Mouse (Mus musculus): ENCODE data around the gene Hmcn1.

Hmcn1 gene

DNA sequence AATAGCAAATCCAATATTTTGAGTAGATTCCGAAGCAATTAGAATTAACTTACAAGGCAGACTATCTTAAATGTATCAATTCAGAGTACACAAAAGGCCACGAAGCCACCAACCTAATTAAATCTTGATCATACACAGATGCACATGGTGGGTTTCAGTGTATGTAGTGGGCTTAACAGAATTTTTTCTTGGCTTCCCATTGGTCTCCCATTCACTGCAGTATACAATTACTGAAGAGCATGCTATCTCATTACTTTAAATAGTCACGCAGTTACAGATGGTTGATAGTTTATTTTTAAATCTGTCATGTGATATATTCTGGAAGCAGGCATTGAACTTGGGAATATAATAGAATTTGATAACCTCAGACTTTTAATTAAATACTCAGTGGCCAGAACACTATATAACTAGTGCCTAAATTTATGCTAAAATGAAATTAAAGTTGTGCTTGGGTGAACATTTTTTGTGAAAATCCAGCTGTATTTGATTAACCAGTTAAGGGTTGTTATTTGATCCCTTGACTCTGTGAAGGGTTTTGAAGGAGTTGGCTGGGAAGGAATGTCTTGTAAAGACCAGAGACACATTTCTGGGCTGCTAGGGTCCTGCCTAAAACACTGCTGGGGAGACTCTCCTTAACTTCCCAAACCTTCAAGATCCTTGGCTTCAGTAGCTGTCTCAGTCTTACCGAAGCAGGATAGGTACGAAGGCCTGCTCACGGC is 455.7 kb downstream of the Hmcn1 start:
- DNase-seq (ENCODE audit: low read depth, low spot score): no peak

DNA sequence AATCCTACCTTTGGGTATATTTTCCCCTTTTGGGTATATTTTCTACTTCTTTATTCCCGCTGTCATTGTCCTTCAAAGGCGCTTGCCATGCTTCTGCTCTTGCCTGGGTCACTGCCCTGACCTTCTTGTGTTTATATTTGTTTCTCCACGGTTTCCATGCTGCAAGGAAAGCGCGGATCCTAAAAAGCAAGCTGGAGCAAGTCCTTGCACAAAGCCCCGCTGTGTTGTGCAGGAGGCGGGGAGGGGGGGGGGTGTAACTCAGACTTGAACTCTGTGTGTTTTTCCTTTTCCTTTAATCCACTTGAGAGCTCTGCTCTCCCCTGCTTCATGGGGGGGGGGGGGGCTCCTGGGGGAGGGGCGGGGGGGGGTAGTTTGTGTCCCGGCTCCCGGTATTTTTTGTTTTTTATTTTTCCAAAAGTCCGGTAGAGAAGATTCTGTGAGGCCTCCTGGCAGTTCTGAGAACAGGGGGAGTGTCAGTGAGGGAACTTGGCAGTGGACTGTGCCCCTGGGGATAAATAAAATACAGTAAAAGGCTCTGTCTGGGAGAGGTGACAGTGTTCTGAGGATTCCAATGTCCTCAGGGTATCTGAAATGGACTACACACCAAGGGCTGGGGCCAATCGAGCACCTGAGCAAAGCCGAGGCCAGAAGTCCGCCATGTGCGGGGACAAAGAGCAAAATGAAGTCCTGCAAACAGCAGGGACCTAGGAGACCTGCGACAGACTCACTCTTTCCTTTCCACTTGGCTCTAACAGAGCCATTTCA is 457.3 kb downstream of the Hmcn1 start:
- no peak for DNase-seq (ENCODE audit: low read depth, low spot score)

DNA sequence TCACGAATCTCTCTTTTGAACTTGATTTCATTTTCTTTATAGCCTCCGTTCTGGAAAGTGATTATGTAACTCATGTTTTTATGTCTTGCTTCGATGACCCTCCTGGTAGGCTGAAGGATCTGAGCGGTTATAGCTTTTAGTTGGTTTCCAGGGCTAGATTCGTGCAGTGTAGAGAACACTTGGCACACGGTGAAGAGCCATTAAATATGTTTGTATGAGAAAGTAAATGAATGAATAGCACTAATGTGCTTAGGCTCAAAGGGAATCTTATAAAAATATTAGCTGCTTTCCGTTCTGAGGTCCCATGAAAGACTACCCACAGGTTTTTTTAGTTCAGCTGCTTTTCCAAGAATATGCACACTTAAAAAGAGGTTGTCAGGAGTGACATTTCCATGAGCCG is 458.6 kb downstream of the Hmcn1 start:
- DNase-seq (ENCODE audit: low read depth, low spot score): no peak

DNA sequence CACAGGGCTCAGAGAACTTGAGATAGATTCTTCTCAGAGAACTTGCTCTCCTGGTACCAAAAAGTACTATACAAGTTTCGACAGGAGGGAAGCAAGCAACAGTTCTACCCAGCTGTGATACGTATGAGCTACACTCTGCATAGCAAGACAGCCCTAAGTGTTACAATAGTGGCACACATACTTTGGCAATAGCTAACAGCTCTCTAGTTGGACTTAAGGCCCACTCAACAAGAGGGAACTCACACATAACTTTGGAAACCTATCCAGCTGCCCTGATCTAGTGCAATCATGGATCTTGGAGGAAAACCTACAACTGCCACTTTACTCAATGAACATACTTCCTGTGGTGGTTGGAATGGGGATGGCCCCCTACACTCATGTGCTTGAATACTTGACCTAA is 480.2 kb downstream of the Hmcn1 start:
- no peak for DNase-seq (ENCODE audit: low read depth, low spot score)

Measured in brain, adult 2 months (tissue).